In the genomic region with DNA sequence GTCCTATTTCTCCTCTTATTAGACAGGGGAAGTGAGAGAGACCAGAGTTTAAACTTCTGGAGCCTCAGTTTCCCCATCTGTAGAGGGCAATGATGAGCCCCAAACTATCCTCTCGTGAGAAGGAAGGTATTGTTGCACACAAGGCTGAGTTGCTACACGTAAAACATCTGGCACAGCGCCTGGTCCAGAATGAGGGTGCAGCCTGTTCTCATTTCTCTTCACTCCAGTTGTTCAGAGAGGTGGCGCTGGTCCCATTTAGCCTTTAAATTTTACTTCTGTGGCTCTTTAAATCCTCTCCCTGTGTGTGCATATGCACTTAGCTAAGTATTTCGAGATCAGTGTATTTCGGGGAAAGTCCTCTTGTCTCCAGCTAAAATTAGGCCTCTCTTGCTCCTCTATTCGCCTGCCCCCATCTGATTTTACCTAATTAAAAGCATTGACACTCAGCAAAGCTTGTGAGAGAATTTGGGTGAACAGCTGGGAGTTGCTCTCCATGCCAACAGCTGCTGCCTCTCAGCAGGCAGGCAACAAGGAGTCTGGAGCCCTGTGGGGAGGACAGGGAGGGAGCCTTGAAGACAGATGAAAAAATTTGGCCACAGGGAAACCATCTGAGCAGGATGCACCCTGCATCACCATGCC, we compare ENCODE assay signal across 9 mouse cellular contexts.
A peak's percentile ranks its signal among the peaks of the same experiment; 100 is the strongest.
DNase-seq lines count a peak whose midpoint lies in the region; ATAC-seq lines count a peak whose summit lies in the region.
"Had no signal": no experiment of that assay in that cellular context is flagged by ENCODE, and none has a peak within 500 bp of the region (broad histone marks: within the 10 kb centered on the region; RNA-seq: fewer than 3 reads in every experiment).

No protein-coding gene starts in this region.

- peaks cover 27% of the 10 kb centered on the region for H3K4me1 ChIP-seq in heart, embryonic 11.5 days (ENCODE audit: control insufficient read depth, insufficient read depth, low read length)
- peaks cover 53% of the 10 kb centered on the region for H3K4me1 ChIP-seq in embryonic facial prominence, embryonic 15.5 days
- H3K4me1 ChIP-seq: megakaryocyte, embryonic 14.5 days had no signal

- intact Hi-C loops in heart, postnatal 36 days (cut with DNase I) = no loop called here
- intact Hi-C loops in left cerebral cortex, postnatal 4 days (cut with DNase I) = no loop called here

- no peaks in the 10 kb centered on the region for H3K27me3 ChIP-seq in heart, embryonic 11.5 days (ENCODE audit: control insufficient read depth, insufficient read depth, low read length)
- no peaks in the 10 kb centered on the region for H3K27me3 ChIP-seq in embryonic facial prominence, embryonic 15.5 days

- no peaks in the 10 kb centered on the region for H3K9me3 ChIP-seq in heart, embryonic 11.5 days (replicated peaks; ENCODE audit: control insufficient read depth, low read length)
- H3K9me3 ChIP-seq in embryonic facial prominence, embryonic 15.5 days (replicated peaks) = no peaks in the 10 kb centered on the region
- H3K9me3 ChIP-seq: megakaryocyte, embryonic 14.5 days had no signal

- no peak overlapping the region for H3K4me2 ChIP-seq in heart, embryonic 11.5 days
- no peak overlapping the region for H3K4me2 ChIP-seq in embryonic facial prominence, embryonic 15.5 days (replicated peaks)

- no peaks in the 10 kb centered on the region for H3K36me3 ChIP-seq in heart, embryonic 11.5 days (ENCODE audit: control insufficient read depth, insufficient read depth, low read length)
- H3K36me3 ChIP-seq in embryonic facial prominence, embryonic 15.5 days = no peaks in the 10 kb centered on the region

- no peak for ATAC-seq in heart, embryonic 11.5 days (replicated peaks; ENCODE audit: insufficient number of reproducible peaks, low FRiP score, low TSS enrichment)
- peak; percentile 55; the same call in 1 of the 2 replicates for ATAC-seq in embryonic facial prominence, embryonic 15.5 days (ENCODE audit: insufficient number of reproducible peaks, low FRiP score, low TSS enrichment, low read depth)

- no peak overlapping the region for H3K4me3 ChIP-seq in heart, embryonic 11.5 days (ENCODE audit: low read depth, low read length)
- no peak overlapping the region for H3K4me3 ChIP-seq in embryonic facial prominence, embryonic 15.5 days (replicated peaks)
- H3K4me3 ChIP-seq: megakaryocyte, embryonic 14.5 days had no signal

- no peak overlapping the region for H3K9ac ChIP-seq in heart, embryonic 11.5 days (ENCODE audit: low read depth, low read length)
- H3K9ac ChIP-seq in embryonic facial prominence, embryonic 15.5 days = no peak overlapping the region

- 64% methylated on average over 7 of the region's 7 CpGs for WGBS in heart, embryonic 11.5 days (ENCODE audit: insufficient replicate concordance)
- WGBS in embryonic facial prominence, embryonic 15.5 days = 33% methylated on average over 7 of the region's 7 CpGs

- no peak for DNase-seq in heart, postnatal 36 days
- peak; percentile 10 for DNase-seq in left cerebral cortex, postnatal 4 days
- DNase-seq in retina, postnatal 1 day = peak; percentile 54
- no peak for DNase-seq in thymus, adult 18-20 months
- DNase-seq in cerebellum, postnatal 14 days = no peak
- no peak for DNase-seq in layer of hippocampus, adult 11-12 months (ENCODE audit: low spot score)

- 0 out of 2 replicates have a peak overlapping the region, but pooled peaks have one; percentile 31 for H3K27ac ChIP-seq in heart, embryonic 11.5 days (ENCODE audit: low read depth, low read length)
- peak overlapping the region; percentile 52 for H3K27ac ChIP-seq in embryonic facial prominence, embryonic 15.5 days (replicated peaks)

Comparison
In these comparisons a context has a peak if more than half of its experiments do, and no peak if none do; other contexts are left out.
1. DNase-seq: peak in left cerebral cortex, postnatal 4 days (single experiment) and retina, postnatal 1 day (single experiment); none in heart, postnatal 36 days (0 of 2), thymus, adult 18-20 months (0 of 2), cerebellum, postnatal 14 days (0 of 2) and layer of hippocampus, adult 11-12 months (single experiment).